Comparison of ENCODE assay signal across 8 mouse cellular contexts in genomic region chr10:51677548-51678250, GRCm38 (mm10). TPM values are rescaled to one million over a fixed set of nuclear protein-coding genes. Genes with fewer than 3 reads are reported as not detected.
DNase-seq lines count a peak whose midpoint lies in the region; ATAC-seq and TF ChIP-seq lines count a peak whose summit lies in the region.

Gene Rfx6, plus strand, starts transcription at chr10:51677756.

- no peaks in the 10 kb centered on the region for H3K9me3 ChIP-seq in kidney, embryonic 16.5 days (ENCODE audit: low read length)
- H3K9me3 ChIP-seq in stomach, postnatal 0 days (ENCODE audit: control insufficient read depth, low read length): no peaks in the 10 kb centered on the region

- no peaks in the 10 kb centered on the region for H3K36me3 ChIP-seq in kidney, embryonic 16.5 days (ENCODE audit: insufficient read depth, low read length)
- no peaks in the 10 kb centered on the region for H3K36me3 ChIP-seq in stomach, postnatal 0 days (ENCODE audit: control insufficient read depth, insufficient read depth, low read length)

- peak within 1 kb of the TSS; percentile 45 for H3K4me3 ChIP-seq in kidney, embryonic 16.5 days (ENCODE audit: low read length)
- H3K4me3 ChIP-seq in stomach, postnatal 0 days (ENCODE audit: low read depth, low read length): peak within 1 kb of the TSS; percentile 39

- H3K4me1 ChIP-seq in kidney, embryonic 16.5 days (ENCODE audit: insufficient read depth, low read length): 0 out of 2 replicates have a peak, but pooled peaks cover 8% of the 10 kb centered on the region
- no peaks in the 10 kb centered on the region for H3K4me1 ChIP-seq in stomach, postnatal 0 days (replicated peaks; ENCODE audit: control insufficient read depth, insufficient read depth)

- H3K27me3 ChIP-seq in kidney, embryonic 16.5 days (ENCODE audit: insufficient read depth, low read length): peaks cover 27% of the 10 kb centered on the region
- no peaks in the 10 kb centered on the region for H3K27me3 ChIP-seq in stomach, postnatal 0 days (ENCODE audit: control insufficient read depth, insufficient read depth, low read length)

- no peak for TF ChIP-seq CTCF in stomach, postnatal 0 days (IDR thresholded peaks at IDR 0.05; ENCODE audit: low read depth)

- ATAC-seq in kidney, embryonic 16.5 days (ENCODE audit: low FRiP score, low TSS enrichment): peak; percentile 74; the same call in 1 of the 2 replicates
- ATAC-seq in megakaryocyte progenitor cell, adult 5-6 weeks (replicated peaks; ENCODE audit: poor library complexity): peak; percentile 39
- peak; percentile 56 for ATAC-seq in stomach, postnatal 0 days (ENCODE audit: low FRiP score, low TSS enrichment)

- H3K9ac ChIP-seq in kidney, embryonic 16.5 days (replicated peaks; ENCODE audit: low read length): no peak within 1 kb of the TSS
- H3K9ac ChIP-seq in stomach, postnatal 0 days (ENCODE audit: low read length): no peak within 1 kb of the TSS

- peak; percentile 9 for DNase-seq in adrenal gland, postnatal 14 days
- DNase-seq in adrenal gland, adult (ENCODE audit: inconsistent age in 2 of 2, low spot score in 1 of 2): no peak
- peak; percentile 12 for DNase-seq in ovary, postnatal 36 days (ENCODE audit: low spot score)
- DNase-seq in ovary, adult 18-20 months (ENCODE audit: low spot score): no peak
- DNase-seq in stomach, postnatal 0 days (ENCODE audit: low spot score): peak; percentile 54
- DNase-seq in spleen, postnatal 10 days (ENCODE audit: low spot score in 2 of 2): no peak

- no peak for TF ChIP-seq EP300 in stomach, postnatal 0 days (optimal IDR thresholded peaks at IDR 0.05)

- H3K4me2 ChIP-seq in kidney, embryonic 16.5 days (replicated peaks; ENCODE audit: low read depth, low read length): peak within 1 kb of the TSS; percentile 66
- peak within 1 kb of the TSS; percentile 65 for H3K4me2 ChIP-seq in stomach, postnatal 0 days (replicated peaks; ENCODE audit: low read depth)

- WGBS in kidney, embryonic 16.5 days: under 1% methylated on average over 33 of the region's 38 CpGs
- 1% methylated on average over 34 of the region's 38 CpGs for WGBS in stomach, postnatal 0 days

- no peak within 1 kb of the TSS for H3K27ac ChIP-seq in kidney, embryonic 16.5 days (ENCODE audit: low read length)
- H3K27ac ChIP-seq in stomach, postnatal 0 days (replicated peaks): no peak within 1 kb of the TSS

RNA-seq across cellular contexts. Expression of gene Rfx6, which starts in this region (rescaled TPM):
- not detected in 2 replicates for total RNA-seq in adrenal gland, postnatal 14 days (2021)
- polyA plus RNA-seq in kidney, embryonic 16.5 days (2015; fragmentation: Nextera tagmentation; extraction: Ambion mirVana): not detected in 2 replicates
- not detected in 2 replicates for total RNA-seq in megakaryocyte progenitor cell, adult 5-6 weeks (2015)
- total RNA-seq in megakaryocyte progenitor cell, adult 5-6 weeks (2017): not detected in 2 replicates
- polyA plus RNA-seq in stomach, postnatal 0 days (2015; fragmentation: Nextera tagmentation; extraction: Ambion mirVana): 0.29 and 0.53 TPM in 2 replicates

Comparison
In these comparisons a context has a peak if more than half of its experiments do, and no peak if none do; other contexts are left out.
1. Peak in DNase-seq in adrenal gland, postnatal 14 days; RNA of the gene not detected or under 1 TPM.
2. Peak in ATAC-seq, H3K4me3 ChIP-seq and H3K4me2 ChIP-seq in kidney, embryonic 16.5 days; RNA of the gene not detected or under 1 TPM.
3. Peak in ATAC-seq in megakaryocyte progenitor cell, adult 5-6 weeks; RNA of the gene not detected or under 1 TPM.
4. Peak in DNase-seq, ATAC-seq, H3K4me3 ChIP-seq and H3K4me2 ChIP-seq in stomach, postnatal 0 days; RNA of the gene not detected or under 1 TPM.